Comparison of ENCODE assay signal across 21 mouse cellular contexts in the genomic region with DNA sequence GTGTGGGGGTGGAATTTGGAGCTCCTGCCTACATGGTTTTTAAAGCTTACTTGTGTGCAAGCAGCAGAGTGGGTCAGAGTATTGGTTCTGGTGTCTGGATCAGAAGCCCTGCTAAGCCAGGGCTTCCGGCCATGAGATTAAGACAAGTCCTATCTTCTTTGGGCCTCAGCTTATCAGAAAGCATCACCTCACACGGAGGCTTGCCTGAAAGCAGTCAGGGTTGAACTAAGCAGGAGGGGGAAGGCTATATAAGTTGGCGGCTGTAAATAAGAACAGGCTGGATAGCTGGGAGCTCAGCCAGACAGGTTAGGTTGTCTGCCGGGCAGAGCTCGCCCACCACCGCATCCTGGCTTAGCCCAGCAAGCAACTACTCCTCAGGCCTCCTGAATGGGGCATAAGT.
"Had no signal": no experiment of that assay in that cellular context is flagged by ENCODE, and none has a peak within 500 bp of the region (broad histone marks: within the 10 kb centered on the region; RNA-seq: fewer than 3 reads in every experiment).

No protein-coding gene starts in this region.

- H3K36me3 ChIP-seq: limb, embryonic 12.5 days; limb, embryonic 15.5 days; lung, embryonic 15.5 days; midbrain, embryonic 12.5 days; midbrain, embryonic 15.5 days; neural tube, embryonic 12.5 days; neural tube, embryonic 15.5 days; stomach, embryonic 15.5 days had no signal

- H3K4me1 ChIP-seq: midbrain, embryonic 15.5 days; neural tube, embryonic 15.5 days had no signal

- H3K27me3 ChIP-seq: lung, embryonic 15.5 days; neural tube, embryonic 12.5 days had no signal

- H3K4me3 ChIP-seq: limb, embryonic 12.5 days; limb, embryonic 15.5 days; lung, embryonic 15.5 days; midbrain, embryonic 12.5 days; midbrain, embryonic 15.5 days; neural tube, embryonic 12.5 days; neural tube, embryonic 15.5 days; stomach, embryonic 15.5 days had no signal

- ATAC-seq: midbrain, embryonic 15.5 days had no signal

- DNase-seq: kidney, adult 18-20 months; kidney, adult 9 months; kidney, postnatal 14 days; kidney, postnatal 4 days; left cerebral cortex, postnatal 4 days; lung, adult 18-20 months; lung, postnatal 10 days; lung, postnatal 36 days; right cerebral cortex, adult 18-20 months; right cerebral cortex, postnatal 25 days; spleen, adult 18-20 months; thymus, postnatal 25 days had no signal

- H3K9ac ChIP-seq: limb, embryonic 12.5 days; limb, embryonic 15.5 days; liver, embryonic 14.5 days; lung, embryonic 15.5 days; midbrain, embryonic 12.5 days; midbrain, embryonic 15.5 days; neural tube, embryonic 12.5 days; neural tube, embryonic 15.5 days; stomach, embryonic 15.5 days had no signal

- H3K9me3 ChIP-seq: limb, embryonic 12.5 days; limb, embryonic 15.5 days; lung, embryonic 15.5 days; midbrain, embryonic 12.5 days; midbrain, embryonic 15.5 days; neural tube, embryonic 12.5 days; neural tube, embryonic 15.5 days; stomach, embryonic 15.5 days had no signal

- H3K4me2 ChIP-seq: limb, embryonic 12.5 days; limb, embryonic 15.5 days; lung, embryonic 15.5 days; midbrain, embryonic 12.5 days; midbrain, embryonic 15.5 days; neural tube, embryonic 12.5 days; neural tube, embryonic 15.5 days; stomach, embryonic 15.5 days had no signal

- H3K27ac ChIP-seq: limb, embryonic 12.5 days; limb, embryonic 15.5 days; liver, embryonic 14.5 days; lung, embryonic 15.5 days; midbrain, embryonic 12.5 days; midbrain, embryonic 15.5 days; neural tube, embryonic 12.5 days; neural tube, embryonic 15.5 days; stomach, embryonic 15.5 days had no signal
